Mouse (Mus musculus): ENCODE measurements around the gene Nceh1. TPM values are rescaled to one million over a fixed set of nuclear protein-coding genes. Genes with fewer than 3 reads are reported as not detected.
"Not testable (repeated sequence)": the region's sequence is repeated elsewhere in the genome, so short reads cannot be mapped to it uniquely, and the experiment has no call there.

The Nceh1 gene
- polyA plus RNA-seq, 1 experiment from 2014 or later: 5.1 TPM

DNA sequence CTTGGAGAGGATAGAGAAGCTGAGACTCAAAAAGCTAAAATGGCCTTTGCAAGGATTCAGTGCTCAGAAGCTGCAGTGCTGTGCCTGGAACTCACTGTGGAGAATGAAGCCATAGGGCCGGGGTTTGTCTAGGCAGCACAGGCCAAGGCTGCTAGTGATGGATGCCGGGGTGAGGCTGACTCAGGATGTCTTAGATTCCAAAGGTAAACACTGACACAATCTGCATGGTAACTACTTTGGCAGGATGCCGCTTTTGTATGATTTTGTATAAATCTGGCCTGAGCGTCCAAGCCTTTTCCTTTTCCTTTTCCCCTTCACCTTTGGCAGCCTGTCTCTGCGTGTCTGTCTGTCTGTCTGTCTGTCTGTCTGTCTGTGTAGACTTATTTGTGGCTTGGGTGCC lies 84.6 kb downstream of the Nceh1 start:
- Histone ChIP-seq H3K4me1 (replicated peaks) (no peaks in the 10 kb centered on the region; the same call in 1 of the 2 replicates), H3K4me3 (replicated peaks) (no peak overlapping the region), H3K9ac (no peak overlapping the region), H3K27ac (replicated peaks) (no peak overlapping the region), H3K9me3 (replicated peaks) (no peaks in the 10 kb centered on the region), H3K36me3 (replicated peaks) (no peaks in the 10 kb centered on the region), H3K4me2 (no peak overlapping the region), H3K27me3 (no peaks in the 10 kb centered on the region)
- WGBS (ENCODE audit: insufficient replicate concordance): 73% methylated on average over 5 of the region's 5 CpGs
- ATAC-seq (ENCODE audit: insufficient read depth): no peak

DNA sequence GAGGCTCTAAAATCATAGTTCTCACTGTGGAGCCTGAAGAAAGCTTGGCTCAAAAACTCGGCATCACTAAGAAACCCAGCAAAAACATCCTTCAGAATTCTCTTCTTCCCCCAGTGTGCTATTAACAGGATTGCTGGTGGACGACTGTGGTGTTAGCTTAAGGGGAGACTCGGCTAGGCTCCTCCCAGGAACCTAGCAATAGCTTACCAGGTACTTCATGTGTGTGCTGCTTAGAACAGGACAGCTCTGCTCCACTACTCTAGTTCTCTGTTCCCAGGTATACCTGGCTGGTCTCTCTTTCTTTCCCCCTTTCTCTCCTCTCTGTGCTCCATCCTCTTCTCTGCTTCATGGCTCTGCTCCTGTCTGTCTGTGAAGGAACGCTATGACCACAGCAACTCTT lies 85.1 kb downstream of the Nceh1 start:
- Histone ChIP-seq H3K9me3 (replicated peaks) (no peaks in the 10 kb centered on the region), H3K27ac (replicated peaks) (no peak overlapping the region), H3K9ac (no peak overlapping the region), H3K36me3 (replicated peaks) (no peaks in the 10 kb centered on the region), H3K27me3 (no peaks in the 10 kb centered on the region), H3K4me3 (replicated peaks) (no peak overlapping the region), H3K4me2 (no peak overlapping the region), H3K4me1 (replicated peaks) (no peaks in the 10 kb centered on the region; the same call in 1 of the 2 replicates)
- WGBS (ENCODE audit: insufficient replicate concordance): 56% methylated on average over 4 of the region's 4 CpGs
- ATAC-seq (ENCODE audit: insufficient read depth): no peak

DNA sequence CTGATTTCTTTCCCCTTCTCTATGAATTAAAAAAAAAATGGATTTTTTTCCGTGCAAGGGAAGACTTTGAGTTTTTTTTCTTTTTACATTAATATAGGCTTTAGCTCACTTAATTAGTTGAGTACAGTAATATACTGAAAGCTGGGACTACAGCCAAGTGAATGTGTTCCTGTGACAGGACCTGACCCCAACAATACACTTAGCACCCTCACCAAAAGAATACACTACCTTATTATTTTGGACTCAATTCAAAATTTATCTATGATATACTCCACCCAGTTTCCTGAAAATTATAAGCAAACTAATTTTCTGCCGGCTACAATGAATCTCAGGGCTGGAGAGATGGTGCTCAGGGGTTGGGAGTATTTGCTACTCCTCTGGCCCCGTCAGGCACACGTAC lies 86.4 kb downstream of the Nceh1 start:
- WGBS (ENCODE audit: insufficient replicate concordance): 61% methylated on average over 4 of the region's 4 CpGs
- H3K4me1 ChIP-seq (replicated peaks): no peaks in the 10 kb centered on the region; the same call in 1 of the 2 replicates
- ATAC-seq (ENCODE audit: insufficient read depth): no peak
- no peaks in the 10 kb centered on the region for H3K27me3 ChIP-seq
- no peak overlapping the region for H3K27ac ChIP-seq (replicated peaks)
- H3K9ac ChIP-seq: no peak overlapping the region
- H3K4me3 ChIP-seq (replicated peaks): no peak overlapping the region
- H3K4me2 ChIP-seq: no peak overlapping the region
- no peaks in the 10 kb centered on the region for H3K9me3 ChIP-seq (replicated peaks)
- no peaks in the 10 kb centered on the region for H3K36me3 ChIP-seq (replicated peaks)

DNA sequence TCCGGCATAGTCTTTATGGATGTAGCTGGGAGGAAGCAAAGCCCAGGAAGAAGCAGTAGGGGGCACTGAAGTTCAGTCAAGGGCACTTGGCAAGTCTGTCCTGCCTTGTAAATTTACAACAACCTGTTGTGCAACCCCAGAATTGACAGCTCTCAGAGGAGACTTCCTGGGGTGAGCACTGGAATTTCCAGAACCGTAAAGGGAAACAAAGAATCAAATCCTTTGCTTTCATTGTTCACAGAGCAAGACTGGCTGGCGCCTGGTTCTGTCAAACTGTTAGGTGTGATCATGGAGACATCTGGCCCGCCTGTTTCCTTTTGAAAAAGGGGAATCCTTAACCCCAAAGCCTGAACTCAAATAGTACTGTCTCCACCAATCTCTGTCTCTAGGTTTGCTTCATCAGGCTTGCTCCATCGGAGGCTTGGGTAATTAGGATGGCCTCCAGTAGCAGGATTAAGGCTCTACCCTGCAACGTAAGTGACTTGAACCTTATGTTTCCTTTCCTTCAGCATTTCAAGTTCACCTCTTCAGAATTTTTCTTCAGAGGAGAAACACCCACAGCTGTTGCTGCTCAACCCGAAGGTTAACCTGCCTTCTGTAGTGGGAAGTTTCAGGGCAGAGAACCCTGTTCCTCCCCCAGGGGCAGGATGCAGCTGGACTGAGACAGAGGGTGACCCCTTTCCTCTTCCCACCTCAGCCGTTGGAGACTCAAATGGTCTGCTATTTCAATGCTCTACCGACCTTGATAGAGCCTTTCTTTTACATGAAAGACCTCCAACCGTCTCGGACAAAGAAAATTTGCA lies 87.6 kb downstream of the Nceh1 start:
- Histone ChIP-seq H3K9ac (no peak overlapping the region), H3K4me2 (0 out of 2 replicates have a peak overlapping the region, but pooled peaks have one; percentile 24), H3K9me3 (replicated peaks) (no peaks in the 10 kb centered on the region), H3K27me3 (no peaks in the 10 kb centered on the region), H3K27ac (replicated peaks) (no peak overlapping the region), H3K4me1 (replicated peaks) (no peaks in the 10 kb centered on the region; the same call in 1 of the 2 replicates), H3K36me3 (replicated peaks) (no peaks in the 10 kb centered on the region), H3K4me3 (replicated peaks) (no peak overlapping the region)
- peak; percentile 31; the same call in 1 of the 2 replicates for ATAC-seq (ENCODE audit: insufficient read depth)
- 13% methylated on average over 11 of the region's 11 CpGs for WGBS (ENCODE audit: insufficient replicate concordance)

DNA sequence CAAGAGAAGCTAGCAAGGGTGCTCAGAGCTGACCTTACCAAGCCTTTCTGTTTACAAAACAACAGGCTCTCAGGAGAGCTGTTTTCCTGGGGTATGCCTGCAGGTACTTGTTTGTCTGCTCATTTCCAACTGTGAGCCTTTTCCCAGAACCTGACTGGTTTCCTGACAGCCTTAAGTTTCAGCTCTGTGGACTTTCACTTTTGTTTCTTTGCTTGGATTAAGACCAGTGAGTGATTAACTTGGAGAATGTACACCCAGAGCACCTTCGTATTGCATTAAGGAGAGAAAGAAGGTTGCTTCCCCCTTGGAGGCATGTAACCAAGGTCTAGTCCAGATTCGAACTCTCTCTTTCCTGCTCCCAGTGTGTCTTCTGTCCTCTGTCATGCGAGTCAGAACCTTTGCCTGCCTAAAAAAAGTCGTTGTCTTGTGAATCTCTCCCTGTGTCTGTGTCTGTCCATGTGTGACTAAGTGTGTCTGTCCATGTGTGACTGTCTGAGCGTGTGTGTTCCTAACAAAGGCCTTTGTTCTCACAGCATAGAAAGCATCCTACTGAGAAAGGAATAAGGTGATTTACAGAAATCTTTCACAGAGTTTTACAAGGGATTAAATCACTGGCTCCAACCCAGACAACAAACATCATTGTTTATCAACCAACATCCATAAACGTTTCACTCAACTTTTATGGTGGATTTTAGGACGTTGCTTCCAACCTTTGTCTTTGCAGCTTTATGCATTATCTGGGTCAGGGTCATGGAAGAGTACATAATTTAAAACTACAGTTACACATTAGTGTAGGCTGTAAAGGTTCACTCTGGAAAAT lies 90.4 kb downstream of the Nceh1 start:
- H3K4me1 ChIP-seq (replicated peaks): no peaks in the 10 kb centered on the region; the same call in 1 of the 2 replicates
- no peak for ATAC-seq (ENCODE audit: insufficient read depth)
- H3K27me3 ChIP-seq: no peaks in the 10 kb centered on the region
- H3K9me3 ChIP-seq (replicated peaks): no peaks in the 10 kb centered on the region
- WGBS (ENCODE audit: insufficient replicate concordance): 41% methylated on average over 7 of the region's 7 CpGs
- H3K27ac ChIP-seq (replicated peaks): no peak overlapping the region
- no peaks in the 10 kb centered on the region for H3K36me3 ChIP-seq (replicated peaks)
- H3K4me2 ChIP-seq: no peak overlapping the region
- H3K4me3 ChIP-seq (replicated peaks): no peak overlapping the region
- H3K9ac ChIP-seq: no peak overlapping the region

DNA sequence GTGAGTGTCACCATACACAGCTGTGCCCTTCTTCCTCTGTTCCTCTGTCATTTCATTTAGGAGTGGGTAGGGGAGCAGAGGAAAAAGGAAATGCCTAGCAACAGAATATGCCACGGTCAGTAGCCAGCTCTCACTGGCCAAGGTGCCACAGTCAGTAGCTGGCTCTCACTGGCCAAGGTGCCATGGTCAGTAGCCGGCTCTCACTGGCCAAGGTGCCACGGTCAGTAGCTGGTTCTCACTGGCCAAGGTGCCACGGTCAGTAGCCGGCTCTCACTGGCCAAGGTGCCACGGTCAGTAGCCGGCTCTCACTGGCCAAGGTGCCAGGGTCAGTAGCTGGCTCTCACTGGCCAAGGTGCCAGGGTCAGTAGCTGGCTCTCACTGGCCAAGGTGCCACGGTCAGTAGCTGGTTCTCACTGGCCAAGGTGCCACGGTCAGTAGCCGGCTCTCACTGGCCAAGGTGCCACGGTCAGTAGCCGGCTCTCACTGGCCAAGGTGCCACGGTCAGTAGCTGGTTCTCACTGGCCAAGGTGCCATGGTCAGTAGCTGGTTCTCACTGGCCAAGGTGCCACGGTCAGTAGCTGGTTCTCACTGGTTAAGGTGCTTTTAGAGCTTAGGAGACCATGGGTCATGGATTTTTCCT lies 96.6 kb downstream of the Nceh1 start:
- H3K4me3 ChIP-seq (replicated peaks); H3K9me3 ChIP-seq (replicated peaks); H3K27ac ChIP-seq (replicated peaks); H3K36me3 ChIP-seq (replicated peaks); H3K4me2 ChIP-seq; H3K27me3 ChIP-seq; ATAC-seq (ENCODE audit: insufficient read depth); H3K9ac ChIP-seq: not testable (repeated sequence)
- peaks cover 24% of the 10 kb centered on the region for H3K4me1 ChIP-seq (replicated peaks)
- 89% methylated on average over 14 of the region's 14 CpGs for WGBS (ENCODE audit: insufficient replicate concordance)

DNA sequence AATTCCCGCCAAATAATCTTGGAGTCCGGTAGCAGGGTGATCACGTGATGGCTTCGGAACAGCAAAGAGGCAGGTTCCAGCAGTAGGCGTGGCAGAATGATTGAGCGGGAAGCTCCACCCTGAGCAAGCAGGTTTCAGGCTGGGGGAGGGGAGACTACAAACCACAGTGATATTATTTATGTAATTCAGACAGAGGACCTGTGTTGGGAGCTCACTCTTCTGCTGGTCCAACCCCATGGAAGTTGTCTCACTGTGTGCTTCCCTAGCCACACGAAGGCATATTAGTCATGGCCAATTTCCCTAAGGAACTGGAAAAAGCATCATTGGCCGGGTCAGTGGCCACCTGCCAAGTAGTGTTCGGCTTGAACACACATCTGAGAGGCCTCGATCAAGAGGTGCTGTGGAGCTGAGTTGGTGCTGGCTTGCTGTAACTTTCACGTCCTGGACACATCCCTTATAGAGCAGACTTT lies 97.5 kb downstream of the Nceh1 start:
- Histone ChIP-seq H3K4me1 (replicated peaks) (peaks cover 24% of the 10 kb centered on the region), H3K27me3 (no peaks in the 10 kb centered on the region), H3K9me3 (replicated peaks) (no peaks in the 10 kb centered on the region), H3K4me3 (replicated peaks) (no peak overlapping the region), H3K36me3 (replicated peaks) (no peaks in the 10 kb centered on the region), H3K27ac (replicated peaks) (no peak overlapping the region; the same call in 1 of the 2 replicates), H3K4me2 (peak overlapping the region; percentile 39), H3K9ac (no peak overlapping the region)
- ATAC-seq (ENCODE audit: insufficient read depth): peak; percentile 58
- WGBS (ENCODE audit: insufficient replicate concordance): 30% methylated on average over 11 of the region's 11 CpGs

DNA sequence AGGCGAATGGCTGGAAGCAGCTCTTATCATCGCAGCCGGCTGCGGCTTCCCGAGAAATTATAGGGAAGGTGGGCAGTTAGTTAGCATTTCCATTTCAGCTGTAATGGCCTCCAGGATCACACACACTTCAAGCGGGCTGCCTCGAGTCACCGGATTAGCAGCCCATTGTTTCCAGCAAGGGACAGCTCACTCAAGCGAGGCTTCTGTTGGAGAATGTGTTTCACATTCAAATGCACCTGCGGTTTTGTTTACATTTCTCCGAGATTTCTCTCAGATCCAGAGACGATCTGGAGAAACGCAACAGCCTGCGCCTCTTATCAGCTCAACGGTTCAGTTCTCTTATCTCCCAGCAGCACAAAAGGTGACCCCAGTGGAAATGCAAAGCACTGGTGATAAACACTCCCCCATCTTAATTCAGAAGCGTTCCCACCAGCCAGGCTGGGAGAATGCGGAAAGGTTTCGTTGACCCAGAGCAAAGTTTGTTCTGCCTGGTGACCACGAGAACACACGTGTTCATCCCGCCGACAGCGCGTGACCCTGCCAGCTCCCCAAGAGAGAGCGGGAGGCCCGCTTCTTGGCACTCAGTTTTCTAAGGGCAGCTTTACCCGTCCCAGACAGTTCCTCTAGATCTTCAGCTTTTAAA lies 100.4 kb downstream of the Nceh1 start:
- WGBS (ENCODE audit: insufficient replicate concordance): 10% methylated on average over 27 of the region's 27 CpGs
- no peak overlapping the region for H3K9ac ChIP-seq
- peak; percentile 57; the same call in 1 of the 2 replicates for ATAC-seq (ENCODE audit: insufficient read depth)

DNA sequence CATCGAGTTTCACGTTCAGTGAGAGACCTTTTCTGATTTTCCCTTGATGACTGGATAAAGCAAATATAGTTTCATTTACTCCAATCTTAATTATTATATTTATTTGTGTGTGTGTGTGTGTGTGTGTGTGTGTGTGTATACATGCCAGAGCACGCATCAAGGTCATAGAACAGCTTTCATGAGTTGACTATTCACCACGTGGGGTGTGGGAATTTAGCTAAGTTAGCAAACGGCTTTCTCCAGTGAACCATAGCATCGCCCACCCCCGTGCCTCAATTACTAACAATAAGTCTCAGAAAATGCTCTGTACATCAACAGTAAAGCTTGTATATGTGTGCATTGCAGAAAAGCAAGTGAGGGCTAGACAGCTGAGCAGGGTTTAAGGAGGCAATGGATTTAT lies 101.0 kb downstream of the Nceh1 start:
- no peak overlapping the region for H3K4me3 ChIP-seq (replicated peaks)
- no peaks in the 10 kb centered on the region for H3K9me3 ChIP-seq (replicated peaks)
- peak overlapping the region; percentile 63 for H3K4me2 ChIP-seq
- H3K36me3 ChIP-seq (replicated peaks): no peaks in the 10 kb centered on the region
- 55% methylated on average over 7 of the region's 7 CpGs for WGBS (ENCODE audit: insufficient replicate concordance)
- H3K27me3 ChIP-seq: no peaks in the 10 kb centered on the region
- no peak for ATAC-seq (ENCODE audit: insufficient read depth)
- H3K9ac ChIP-seq: no peak overlapping the region
- peaks cover 24% of the 10 kb centered on the region for H3K4me1 ChIP-seq (replicated peaks)
- H3K27ac ChIP-seq (replicated peaks): no peak overlapping the region

More for the DNA sequence above, 100.4 kb downstream of the Nceh1 start:
- no peaks in the 10 kb centered on the region for H3K27me3 ChIP-seq
- H3K27ac ChIP-seq (replicated peaks): no peak overlapping the region
- peaks cover 24% of the 10 kb centered on the region for H3K4me1 ChIP-seq (replicated peaks)
- H3K36me3 ChIP-seq (replicated peaks): no peaks in the 10 kb centered on the region
- H3K9me3 ChIP-seq (replicated peaks): no peaks in the 10 kb centered on the region
- peak overlapping the region; percentile 63 for H3K4me2 ChIP-seq
- H3K4me3 ChIP-seq (replicated peaks): peak overlapping the region; percentile 31

DNA sequence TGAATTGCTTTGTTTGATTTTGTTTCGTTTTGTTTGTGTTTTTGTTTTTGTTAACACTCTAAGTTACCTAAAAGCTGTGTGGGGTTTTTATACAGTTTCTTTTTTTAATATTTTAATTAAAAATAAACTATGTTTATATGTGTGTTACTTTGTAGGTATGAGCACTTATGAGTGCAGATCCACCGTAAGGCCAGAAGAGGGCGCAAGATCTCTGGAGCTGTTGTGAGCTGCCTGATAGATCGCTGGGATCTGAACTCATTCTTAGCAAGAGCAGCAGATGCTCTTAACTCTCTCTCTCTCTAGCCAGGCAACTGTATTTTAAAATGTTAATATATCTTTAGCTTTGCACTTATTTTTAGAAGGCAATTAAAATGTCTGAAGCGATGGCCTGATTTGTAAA lies 101.5 kb downstream of the Nceh1 start:
- 81% methylated on average over 5 of the region's 5 CpGs for WGBS (ENCODE audit: insufficient replicate concordance)
- H3K9ac ChIP-seq: no peak overlapping the region
- no peak overlapping the region for H3K4me3 ChIP-seq (replicated peaks)
- H3K27ac ChIP-seq (replicated peaks): no peak overlapping the region
- no peak overlapping the region for H3K4me2 ChIP-seq
- ATAC-seq (ENCODE audit: insufficient read depth): no peak
- H3K36me3 ChIP-seq (replicated peaks): no peaks in the 10 kb centered on the region
- H3K4me1 ChIP-seq (replicated peaks): peaks cover 24% of the 10 kb centered on the region
- no peaks in the 10 kb centered on the region for H3K9me3 ChIP-seq (replicated peaks)
- H3K27me3 ChIP-seq: no peaks in the 10 kb centered on the region
